Mouse (Mus musculus): ENCODE data around the gene Zfp706. TPM values are rescaled to one million over a fixed set of nuclear protein-coding genes. Genes with fewer than 3 reads are reported as not detected.
A peak's percentile ranks its signal among the peaks of the same experiment; 100 is the strongest.

Zfp706 gene
- polyA plus RNA-seq, 1 experiment from 2014 or later: 511 TPM

DNA sequence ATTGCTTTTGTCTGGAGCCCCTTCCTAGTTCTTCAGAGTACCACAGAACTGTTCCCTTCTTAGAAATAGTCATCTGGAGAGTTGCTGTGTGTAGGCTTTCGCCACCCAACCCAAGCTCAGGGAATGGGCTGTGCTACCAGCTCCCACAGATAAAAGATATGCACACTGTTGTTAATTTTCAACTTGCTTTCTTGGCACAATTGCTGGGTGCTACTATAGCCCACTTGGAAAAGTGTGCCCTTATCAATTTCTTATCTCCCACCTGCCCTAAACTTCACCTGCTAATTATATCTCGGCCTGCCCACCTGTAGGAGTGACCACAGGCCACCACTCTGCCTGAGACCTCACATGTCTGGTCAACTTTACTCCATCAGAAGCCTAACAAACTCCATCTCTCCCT, 26.6 kb upstream of the Zfp706 start:
- no peak for DNase-seq (ENCODE audit: low spot score)
- H3K4me3 ChIP-seq: no peak overlapping the region
- 92% methylated on average over 2 of the region's 2 CpGs for WGBS
- no peaks in the 10 kb centered on the region for H3K27me3 ChIP-seq (replicated peaks; ENCODE audit: low read depth, poor library complexity, severe bottlenecking)
- H3K27ac ChIP-seq (replicated peaks): no peak overlapping the region
- H3K4me1 ChIP-seq: peaks cover 15% of the 10 kb centered on the region; the same call in 1 of the 2 replicates
- H3K9me3 ChIP-seq: no peaks in the 10 kb centered on the region
- no peaks in the 10 kb centered on the region for H3K36me3 ChIP-seq (replicated peaks)

DNA sequence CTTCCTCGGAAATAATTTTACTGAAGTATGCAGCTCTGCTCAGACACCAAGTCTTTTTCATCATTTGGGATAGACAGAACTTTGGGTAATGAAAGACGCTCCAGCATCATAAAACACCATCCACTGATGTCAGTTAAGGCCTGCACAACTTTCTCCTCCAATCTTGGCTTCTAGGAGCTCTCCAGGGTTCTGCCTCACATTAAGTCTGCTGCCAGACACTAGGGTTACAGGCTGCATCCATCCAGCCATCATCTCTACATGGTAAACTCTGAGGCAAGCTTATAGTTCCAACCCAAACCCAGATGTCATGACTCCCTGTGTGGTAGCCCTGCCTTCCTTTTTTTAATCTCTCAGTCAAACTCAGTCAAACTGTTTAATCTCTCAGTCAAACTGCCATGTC, 25.9 kb upstream of the Zfp706 start:
- H3K9me3 ChIP-seq: no peaks in the 10 kb centered on the region
- H3K27me3 ChIP-seq (replicated peaks; ENCODE audit: low read depth, poor library complexity, severe bottlenecking): no peaks in the 10 kb centered on the region
- no peak for DNase-seq (ENCODE audit: low spot score)
- 87% methylated on average over 2 of the region's 2 CpGs for WGBS
- peaks cover 15% of the 10 kb centered on the region; the same call in 1 of the 2 replicates for H3K4me1 ChIP-seq
- H3K4me3 ChIP-seq: no peak overlapping the region
- H3K36me3 ChIP-seq (replicated peaks): no peaks in the 10 kb centered on the region
- H3K27ac ChIP-seq (replicated peaks): no peak overlapping the region

DNA sequence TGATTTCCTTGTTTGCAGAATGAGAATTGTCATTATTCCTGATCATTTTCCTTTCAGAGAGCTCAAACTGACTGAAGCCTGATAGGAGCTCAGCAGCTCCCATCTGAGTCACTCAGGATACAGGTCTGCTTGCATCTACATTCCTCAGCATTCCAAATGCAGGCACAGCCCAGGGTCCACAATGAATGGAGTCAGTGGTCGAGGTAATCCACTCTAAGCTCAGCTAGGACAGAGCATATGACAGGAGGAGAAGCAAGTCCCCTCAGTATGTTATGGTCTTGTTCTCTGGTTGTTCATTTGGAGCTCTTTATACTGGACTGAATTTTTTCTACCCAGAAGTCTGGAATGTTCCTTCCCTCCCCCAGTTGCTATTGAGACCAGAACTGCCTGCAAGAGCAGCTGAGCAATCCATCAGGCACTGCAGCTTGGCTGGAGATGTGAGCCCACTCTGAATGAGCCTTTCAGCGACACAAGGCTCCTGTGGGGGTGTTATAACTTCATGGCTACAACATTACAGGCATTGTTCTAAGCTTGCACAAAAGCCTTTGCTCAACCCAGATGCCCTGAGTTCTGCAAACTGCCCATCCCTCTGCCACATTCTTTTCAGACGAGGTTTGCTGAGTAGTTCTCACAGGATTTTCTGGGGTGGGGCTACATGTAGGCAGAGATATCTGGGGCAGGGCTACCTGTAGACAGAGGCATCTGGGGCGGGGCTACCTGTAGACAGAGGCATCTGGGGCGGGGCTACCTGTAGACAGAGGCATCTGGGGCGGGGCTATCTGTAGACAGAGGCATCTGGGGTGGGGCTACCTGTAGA, 24.0 kb upstream of the Zfp706 start:
- no peak for DNase-seq (ENCODE audit: low spot score)
- Histone ChIP-seq H3K27me3 (replicated peaks; ENCODE audit: low read depth, poor library complexity, severe bottlenecking) (no peaks in the 10 kb centered on the region), H3K4me3 (no peak overlapping the region), H3K9me3 (no peaks in the 10 kb centered on the region), H3K4me1 (peaks cover 15% of the 10 kb centered on the region; the same call in 1 of the 2 replicates), H3K36me3 (replicated peaks) (no peaks in the 10 kb centered on the region), H3K27ac (replicated peaks) (no peak overlapping the region)
- 41% methylated on average over 6 of the region's 6 CpGs for WGBS

DNA sequence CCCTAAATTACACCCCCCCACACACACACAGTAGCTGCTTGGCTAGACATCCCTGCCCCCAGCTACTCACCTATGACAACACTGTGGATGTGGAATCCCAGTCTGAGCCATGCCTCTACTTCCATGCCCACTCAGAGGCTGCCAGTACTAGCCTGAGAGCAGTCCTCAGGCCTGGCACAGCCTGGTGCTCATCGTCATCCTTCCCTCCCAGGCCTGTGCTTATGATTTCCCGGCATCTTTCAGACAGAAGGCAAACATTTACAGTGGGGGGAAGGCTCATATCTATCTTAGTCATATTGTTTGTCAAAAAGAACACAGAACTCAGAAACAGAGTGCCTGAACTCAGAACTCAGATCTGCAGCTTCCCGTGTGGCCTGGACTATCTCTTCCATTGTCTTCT, 23.4 kb upstream of the Zfp706 start:
- DNase-seq (ENCODE audit: low spot score): no peak
- no peak overlapping the region for H3K4me3 ChIP-seq
- WGBS: 86% methylated on average over 3 of the region's 3 CpGs
- no peaks in the 10 kb centered on the region for H3K36me3 ChIP-seq (replicated peaks)
- H3K4me1 ChIP-seq: peaks cover 10% of the 10 kb centered on the region; the same call in 1 of the 2 replicates
- H3K27ac ChIP-seq (replicated peaks): no peak overlapping the region
- H3K27me3 ChIP-seq (replicated peaks; ENCODE audit: low read depth, poor library complexity, severe bottlenecking): no peaks in the 10 kb centered on the region
- no peaks in the 10 kb centered on the region for H3K9me3 ChIP-seq

DNA sequence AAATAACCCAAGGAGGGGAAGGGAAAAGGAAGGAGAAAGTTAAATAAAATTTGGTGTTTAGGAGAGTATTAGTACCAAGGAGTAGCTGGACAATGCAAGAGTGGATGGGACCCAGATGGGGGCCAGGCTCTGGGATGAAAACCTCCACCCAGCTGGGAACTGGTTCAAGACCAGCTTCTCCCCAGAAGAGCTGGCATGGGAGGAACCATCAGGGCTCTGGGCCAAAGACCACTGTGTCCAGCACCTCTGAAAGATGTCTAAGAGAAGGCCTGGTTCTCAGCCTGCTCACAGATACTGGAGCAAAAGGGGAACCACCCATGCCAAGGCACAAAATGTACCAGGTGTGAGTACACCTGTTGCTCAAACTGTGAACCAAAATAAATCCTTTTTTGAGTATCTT, 20.4 kb upstream of the Zfp706 start:
- Histone ChIP-seq H3K4me1 (peaks cover 10% of the 10 kb centered on the region; the same call in 1 of the 2 replicates), H3K27me3 (replicated peaks; ENCODE audit: low read depth, poor library complexity, severe bottlenecking) (no peaks in the 10 kb centered on the region), H3K36me3 (replicated peaks) (no peaks in the 10 kb centered on the region), H3K4me3 (no peak overlapping the region), H3K9me3 (no peaks in the 10 kb centered on the region), H3K27ac (replicated peaks) (no peak overlapping the region)
- no peak for DNase-seq (ENCODE audit: low spot score)

DNA sequence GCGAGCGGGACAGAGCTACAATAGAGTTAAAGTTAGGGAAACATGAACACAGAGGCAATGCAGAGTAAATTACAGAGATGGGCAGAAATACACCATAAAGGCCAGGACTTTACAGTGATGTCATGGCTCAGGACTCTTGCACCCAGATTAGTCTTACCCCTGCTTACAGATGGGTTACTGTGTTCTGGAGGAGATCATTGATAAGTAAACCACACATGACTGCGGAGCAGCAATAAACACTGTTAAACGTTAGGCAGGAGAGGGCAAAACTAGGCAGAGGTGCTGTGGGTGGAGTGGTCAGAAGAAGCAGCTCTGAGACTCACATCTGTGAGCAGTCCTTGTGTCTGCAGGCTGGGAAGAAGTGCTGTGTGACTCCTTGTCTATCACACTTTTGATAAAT, 18.9 kb upstream of the Zfp706 start:
- DNase-seq (ENCODE audit: low spot score): no peak
- WGBS: 82% methylated on average over 4 of the region's 4 CpGs
- Histone ChIP-seq H3K27me3 (replicated peaks; ENCODE audit: low read depth, poor library complexity, severe bottlenecking) (no peaks in the 10 kb centered on the region), H3K36me3 (replicated peaks) (no peaks in the 10 kb centered on the region), H3K4me3 (no peak overlapping the region), H3K9me3 (no peaks in the 10 kb centered on the region), H3K4me1 (peaks cover 7% of the 10 kb centered on the region; the same call in 1 of the 2 replicates), H3K27ac (replicated peaks) (no peak overlapping the region)

DNA sequence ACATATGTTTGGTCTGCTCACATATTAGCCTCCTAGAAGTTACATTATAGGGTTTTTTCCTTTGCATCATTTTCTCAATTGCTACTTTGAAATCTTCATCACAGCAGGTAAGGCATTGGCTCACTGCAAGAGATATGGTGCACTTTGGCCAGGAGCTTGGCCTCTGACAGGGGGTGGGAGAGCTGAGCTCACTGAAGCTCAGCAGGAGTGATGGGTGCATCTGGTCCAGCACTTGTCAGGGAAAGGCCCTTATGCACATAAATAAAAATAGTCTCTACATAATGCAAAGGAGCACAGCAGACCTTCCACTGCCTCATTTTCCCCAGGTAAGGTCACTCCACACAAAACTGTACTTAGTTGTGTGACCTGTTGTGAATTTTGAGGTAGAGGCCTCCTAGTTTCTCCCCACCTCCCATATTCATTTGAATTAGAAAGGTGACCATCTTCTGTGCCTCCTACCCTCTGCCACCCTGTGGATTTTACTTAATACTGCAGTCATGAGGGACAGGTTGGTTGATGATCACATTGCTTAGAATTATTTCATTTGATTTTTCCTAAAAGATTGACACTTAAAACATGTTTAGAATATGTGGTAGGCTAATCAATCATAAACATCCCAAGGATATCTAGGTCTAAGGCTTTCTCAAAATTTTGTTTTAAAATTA, 13.1 kb upstream of the Zfp706 start:
- Histone ChIP-seq H3K27me3 (replicated peaks; ENCODE audit: low read depth, poor library complexity, severe bottlenecking) (no peaks in the 10 kb centered on the region), H3K27ac (replicated peaks) (no peak overlapping the region), H3K9me3 (no peaks in the 10 kb centered on the region), H3K4me1 (no peaks in the 10 kb centered on the region), H3K4me3 (no peak overlapping the region), H3K36me3 (replicated peaks) (no peaks in the 10 kb centered on the region)
- DNase-seq (ENCODE audit: low spot score): no peak

DNA sequence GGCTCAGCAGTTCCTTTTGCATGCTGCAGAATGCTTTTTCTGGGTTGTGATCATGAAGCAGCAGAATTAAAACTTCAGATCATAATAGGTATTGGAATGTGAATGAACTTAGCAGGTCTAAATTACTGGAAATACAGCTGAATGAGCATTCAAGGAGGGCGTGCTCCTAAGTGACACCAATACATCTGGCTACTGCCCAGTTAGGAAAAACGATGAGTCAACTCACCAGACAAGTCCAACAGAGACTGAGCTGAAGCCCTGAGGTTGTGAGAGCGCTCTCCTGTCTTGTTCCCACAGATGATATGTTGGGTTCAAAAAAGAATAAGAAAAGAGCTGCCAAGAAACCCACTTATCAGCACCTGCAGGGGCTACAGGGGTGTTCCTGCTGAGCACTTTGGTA, 11.9 kb upstream of the Zfp706 start:
- no peak overlapping the region for H3K4me3 ChIP-seq

DNA sequence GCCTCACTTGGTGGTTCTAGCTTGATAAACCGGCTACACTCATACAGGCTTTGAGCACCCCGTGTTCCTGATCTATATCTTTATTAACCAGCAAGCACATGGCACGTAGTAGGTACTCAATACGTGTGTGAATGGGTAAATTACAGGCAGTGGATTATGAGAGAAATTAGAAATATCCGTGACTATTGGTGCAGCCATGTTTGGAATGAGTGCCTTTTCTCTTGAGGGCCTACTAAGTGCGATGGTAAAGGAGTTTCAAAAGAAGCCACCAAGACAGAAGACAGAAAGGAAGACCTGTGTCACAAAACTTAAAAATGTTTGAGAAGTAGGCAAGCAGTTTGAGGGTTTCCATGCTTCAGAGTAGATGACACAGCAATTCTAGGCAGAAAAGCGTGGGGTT, 4.3 kb upstream of the Zfp706 start:
- no peaks in the 10 kb centered on the region for H3K27me3 ChIP-seq (replicated peaks; ENCODE audit: low read depth, poor library complexity, severe bottlenecking)
- no peak for DNase-seq (ENCODE audit: low spot score)
- no peaks in the 10 kb centered on the region for H3K36me3 ChIP-seq (replicated peaks)
- H3K27ac ChIP-seq (replicated peaks): no peak overlapping the region
- H3K4me1 ChIP-seq: peaks cover 12% of the 10 kb centered on the region
- H3K4me3 ChIP-seq: no peak overlapping the region
- H3K9me3 ChIP-seq: no peaks in the 10 kb centered on the region
- WGBS: 92% methylated on average over 7 of the region's 7 CpGs

More for the DNA sequence above, 11.9 kb upstream of the Zfp706 start:
- WGBS: 84% methylated on average over 3 of the region's 3 CpGs
- Histone ChIP-seq H3K36me3 (replicated peaks) (no peaks in the 10 kb centered on the region), H3K4me1 (no peaks in the 10 kb centered on the region), H3K9me3 (no peaks in the 10 kb centered on the region), H3K27me3 (replicated peaks; ENCODE audit: low read depth, poor library complexity, severe bottlenecking) (no peaks in the 10 kb centered on the region), H3K27ac (replicated peaks) (no peak overlapping the region)
- no peak for DNase-seq (ENCODE audit: low spot score)

DNA sequence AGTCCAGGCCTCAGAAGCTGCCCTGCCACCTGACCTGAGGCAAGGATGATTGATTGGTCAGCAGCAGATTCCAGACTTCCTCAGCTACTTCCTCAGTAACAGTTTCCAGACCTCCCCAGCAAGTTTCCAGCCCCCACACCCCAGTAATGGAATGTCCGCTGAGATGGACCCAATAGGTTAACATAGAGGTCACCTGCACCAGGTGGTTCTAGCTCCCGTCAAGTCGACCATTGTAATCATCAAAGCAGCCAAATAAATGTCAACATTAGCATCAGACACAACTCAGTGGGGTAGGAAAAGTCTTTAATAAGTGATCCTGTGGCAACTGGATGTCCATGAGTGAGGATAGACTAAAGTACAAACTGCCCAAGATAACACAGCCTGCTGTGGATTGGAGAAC, 3.7 kb upstream of the Zfp706 start:
- no peak for DNase-seq (ENCODE audit: low spot score)
- Histone ChIP-seq H3K4me3 (no peak overlapping the region), H3K9me3 (no peaks in the 10 kb centered on the region), H3K36me3 (replicated peaks) (no peaks in the 10 kb centered on the region), H3K27ac (replicated peaks) (no peak overlapping the region), H3K4me1 (peaks cover 12% of the 10 kb centered on the region), H3K27me3 (replicated peaks; ENCODE audit: low read depth, poor library complexity, severe bottlenecking) (no peaks in the 10 kb centered on the region)
- 57% methylated on average over 3 of the region's 3 CpGs for WGBS

DNA sequence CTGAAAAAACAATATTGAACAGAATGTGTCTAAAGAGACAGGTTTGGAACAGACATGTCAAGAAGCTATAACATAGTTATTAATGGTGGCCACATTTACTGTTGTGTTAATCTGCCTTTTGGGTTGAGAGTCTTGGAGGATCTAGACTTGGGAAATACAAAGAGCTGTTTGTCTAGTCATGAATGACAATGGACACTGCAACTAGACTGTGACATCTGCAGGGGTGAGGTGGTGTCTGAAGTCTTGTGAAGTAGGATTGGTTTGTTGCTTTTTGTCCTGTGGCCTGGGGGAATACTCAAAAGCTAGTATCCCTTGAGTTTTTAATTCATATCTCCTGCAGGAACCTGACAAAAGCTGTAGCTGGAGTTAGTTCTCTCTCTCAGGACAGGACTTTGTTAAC, 973 bp upstream of the Zfp706 start:
- no peak for DNase-seq (ENCODE audit: low spot score)
- H3K4me3 ChIP-seq: peak overlapping the region; percentile 89; the same call in 1 of the 2 replicates
- H3K27ac ChIP-seq (replicated peaks): no peak overlapping the region; the same call in 1 of the 2 replicates

DNA sequence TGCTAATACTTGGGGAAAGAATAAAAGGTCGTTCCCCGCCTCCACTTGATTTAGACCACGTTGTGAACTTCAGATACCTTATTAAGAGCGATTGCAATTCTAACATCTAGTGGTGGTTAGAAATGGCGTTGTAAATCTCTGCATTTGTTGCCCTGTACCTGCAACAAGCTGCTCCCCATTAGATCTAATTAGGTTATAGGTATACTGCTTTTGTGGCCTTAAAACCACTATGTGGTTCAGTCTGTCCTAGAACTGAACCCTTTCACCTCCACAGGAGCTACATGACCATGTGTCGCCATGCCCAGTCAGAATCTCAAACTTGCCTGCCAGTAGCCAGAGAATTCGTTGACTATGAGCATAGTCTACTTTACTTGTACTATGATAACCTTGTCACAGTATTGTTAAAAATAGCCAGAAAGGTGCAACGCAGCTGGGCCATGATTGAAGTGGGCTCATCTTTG, 416 bp upstream of the Zfp706 start:
- Histone ChIP-seq H3K9me3 (no peaks in the 10 kb centered on the region), H3K27me3 (replicated peaks; ENCODE audit: low read depth, poor library complexity, severe bottlenecking) (no peaks in the 10 kb centered on the region), H3K36me3 (replicated peaks) (peaks cover 25% of the 10 kb centered on the region), H3K4me1 (peaks cover 27% of the 10 kb centered on the region), H3K27ac (replicated peaks) (peak overlapping the region; percentile 98), H3K4me3 (peak overlapping the region; percentile 89)
- WGBS: 33% methylated on average over 8 of the region's 8 CpGs
- no peak for DNase-seq (ENCODE audit: low spot score)

More for the DNA sequence above, 973 bp upstream of the Zfp706 start:
- peaks cover 27% of the 10 kb centered on the region for H3K4me1 ChIP-seq
- no peaks in the 10 kb centered on the region for H3K9me3 ChIP-seq
- peaks cover 19% of the 10 kb centered on the region for H3K36me3 ChIP-seq (replicated peaks)
- H3K27me3 ChIP-seq (replicated peaks; ENCODE audit: low read depth, poor library complexity, severe bottlenecking): no peaks in the 10 kb centered on the region

Measured in embryonic facial prominence, embryonic 10.5 days (tissue).